11 mouse cellular contexts compared by ENCODE assay signal in the genomic region with DNA sequence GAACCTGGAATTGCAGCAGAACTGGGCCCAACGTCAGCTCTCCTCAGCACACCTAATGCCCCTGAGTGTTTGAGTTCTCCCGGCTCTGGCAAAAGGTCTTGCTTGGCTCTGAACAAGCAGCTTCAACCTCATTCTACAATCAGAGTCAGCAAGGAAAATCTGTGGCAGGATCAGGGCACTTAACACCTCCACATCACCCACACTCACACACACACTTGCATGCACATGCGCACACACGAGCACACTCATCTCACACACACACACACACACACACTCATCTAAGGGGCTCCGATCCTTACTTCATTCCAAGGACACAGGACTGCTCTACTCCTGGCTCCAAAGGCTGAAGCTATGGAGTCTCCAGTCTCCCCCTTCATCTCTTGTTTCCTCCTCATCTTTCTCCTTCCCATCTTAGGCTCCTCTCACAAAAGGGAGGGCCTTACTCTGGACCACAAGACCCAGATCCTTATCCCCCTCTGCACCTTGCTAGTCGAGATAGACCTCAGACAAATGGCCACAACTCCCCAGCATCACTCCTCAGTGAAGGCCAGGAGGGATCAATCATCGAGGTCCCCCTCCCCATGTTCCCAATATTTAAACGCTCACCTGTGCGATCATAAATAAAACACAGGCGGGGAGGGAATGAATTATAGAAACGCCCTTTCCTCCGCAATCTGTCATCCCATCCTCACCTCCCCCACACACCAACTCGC. TPM values are rescaled to one million over a fixed set of nuclear protein-coding genes. Genes with fewer than 3 reads are reported as not detected.
DNase-seq lines count a peak whose midpoint lies in the region; ATAC-seq and TF ChIP-seq lines count a peak whose summit lies in the region.
"Had no signal": no experiment of that assay in that cellular context is flagged by ENCODE, and none has a peak within 500 bp of the region (broad histone marks: within the 10 kb centered on the region; RNA-seq: fewer than 3 reads in every experiment).

No protein-coding gene starts in this region.

- H3K4me2 ChIP-seq in limb, embryonic 12.5 days, result 0 out of 2 replicates have a peak overlapping the region, but pooled peaks have one; percentile 3
- peak overlapping the region; percentile 60 for H3K4me2 ChIP-seq in hindbrain, embryonic 14.5 days (replicated peaks)
- peak overlapping the region; percentile 62 for H3K4me2 ChIP-seq in midbrain, postnatal 0 days (ENCODE audit: low read depth, low read length, poor library complexity, severe bottlenecking)
- H3K4me2 ChIP-seq: embryonic facial prominence, embryonic 12.5 days had no signal

- no peaks in the 10 kb centered on the region for H3K36me3 ChIP-seq in limb, embryonic 12.5 days
- no peaks in the 10 kb centered on the region for H3K36me3 ChIP-seq in limb, embryonic 10.5 days
- H3K36me3 ChIP-seq in hindbrain, embryonic 14.5 days (replicated peaks; ENCODE audit: control insufficient read depth, insufficient read depth), result no peaks in the 10 kb centered on the region
- no peaks in the 10 kb centered on the region for H3K36me3 ChIP-seq in midbrain, postnatal 0 days (ENCODE audit: insufficient read depth, low read length)
- H3K36me3 ChIP-seq: embryonic facial prominence, embryonic 12.5 days had no signal

- 0 out of 2 replicates have a peak, but pooled peaks cover 6% of the 10 kb centered on the region for H3K9me3 ChIP-seq in limb, embryonic 12.5 days
- no peaks in the 10 kb centered on the region for H3K9me3 ChIP-seq in limb, embryonic 10.5 days (replicated peaks)
- no peaks in the 10 kb centered on the region for H3K9me3 ChIP-seq in hindbrain, embryonic 14.5 days (ENCODE audit: control insufficient read depth, low read length)
- no peaks in the 10 kb centered on the region for H3K9me3 ChIP-seq in midbrain, postnatal 0 days (ENCODE audit: low read length)
- H3K9me3 ChIP-seq: embryonic facial prominence, embryonic 12.5 days had no signal

- no peak overlapping the region for H3K9ac ChIP-seq in limb, embryonic 12.5 days (replicated peaks)
- peak overlapping the region; percentile 39 for H3K9ac ChIP-seq in hindbrain, embryonic 14.5 days
- peak overlapping the region; percentile 42; the same call in 1 of the 2 replicates for H3K9ac ChIP-seq in midbrain, postnatal 0 days (replicated peaks; ENCODE audit: low read length, poor library complexity, severe bottlenecking)
- H3K9ac ChIP-seq: embryonic facial prominence, embryonic 12.5 days had no signal

- DNase-seq in cerebellum, postnatal 10 days, result peak; percentile 40 to 41
- no peak for DNase-seq in limb, embryonic 10.5 days (ENCODE audit: low spot score)
- no peak for DNase-seq in hindbrain, embryonic 14.5 days (ENCODE audit: low spot score)
- no peak for DNase-seq in midbrain, postnatal 0 days (ENCODE audit: low spot score)
- no peak for DNase-seq in urinary bladder, postnatal 14 days (ENCODE audit: low spot score)
- no peak for DNase-seq in thymus, postnatal 25 days
- DNase-seq: kidney, adult 18-20 months had no signal

- H3K27ac ChIP-seq in limb, embryonic 12.5 days, result no peak overlapping the region
- H3K27ac ChIP-seq in limb, embryonic 10.5 days, result no peak overlapping the region
- 0 out of 2 replicates have a peak overlapping the region, but pooled peaks have one; percentile 10 for H3K27ac ChIP-seq in hindbrain, embryonic 14.5 days
- H3K27ac ChIP-seq in midbrain, postnatal 0 days (ENCODE audit: low read depth, low read length), result no peak overlapping the region
- H3K27ac ChIP-seq: embryonic facial prominence, embryonic 12.5 days; macrophage had no signal

- no peak overlapping the region for H3K4me3 ChIP-seq in limb, embryonic 12.5 days (replicated peaks)
- H3K4me3 ChIP-seq in limb, embryonic 10.5 days, result no peak overlapping the region
- peak overlapping the region; percentile 78; the same call in 1 of the 2 replicates for H3K4me3 ChIP-seq in hindbrain, embryonic 14.5 days (replicated peaks; ENCODE audit: low read length)
- peak overlapping the region; percentile 90 for H3K4me3 ChIP-seq in midbrain, postnatal 0 days (ENCODE audit: low read depth, low read length)
- H3K4me3 ChIP-seq: embryonic facial prominence, embryonic 12.5 days had no signal

- H3K4me1 ChIP-seq in limb, embryonic 12.5 days (replicated peaks), result peaks cover 11% of the 10 kb centered on the region
- peaks cover 17% of the 10 kb centered on the region for H3K4me1 ChIP-seq in limb, embryonic 10.5 days
- peaks cover 26% of the 10 kb centered on the region for H3K4me1 ChIP-seq in hindbrain, embryonic 14.5 days (replicated peaks; ENCODE audit: control insufficient read depth, insufficient read depth, low read length)
- H3K4me1 ChIP-seq in midbrain, postnatal 0 days (ENCODE audit: insufficient read depth, low read length), result peaks cover 11% of the 10 kb centered on the region; the same call in 1 of the 2 replicates

- TF ChIP-seq CTCF in midbrain, postnatal 0 days (IDR thresholded peaks at IDR 0.05), result no peak

- no peaks in the 10 kb centered on the region for H3K27me3 ChIP-seq in limb, embryonic 12.5 days
- no peaks in the 10 kb centered on the region for H3K27me3 ChIP-seq in limb, embryonic 10.5 days (ENCODE audit: low read depth, poor library complexity, severe bottlenecking)
- no peaks in the 10 kb centered on the region for H3K27me3 ChIP-seq in hindbrain, embryonic 14.5 days (ENCODE audit: control insufficient read depth, insufficient read depth, low read length)
- H3K27me3 ChIP-seq in midbrain, postnatal 0 days (ENCODE audit: insufficient read depth, low read length), result no peaks in the 10 kb centered on the region
- H3K27me3 ChIP-seq: embryonic facial prominence, embryonic 12.5 days had no signal

- no peak for ATAC-seq in cerebellum, adult (ENCODE audit: insufficient number of reproducible peaks, low FRiP score, low TSS enrichment)
- ATAC-seq in limb, embryonic 12.5 days (ENCODE audit: insufficient number of reproducible peaks, insufficient read depth, low FRiP score, low TSS enrichment, low read depth), result no peak
- ATAC-seq in hindbrain, embryonic 14.5 days (ENCODE audit: low FRiP score), result no peak
- ATAC-seq in midbrain, postnatal 0 days (ENCODE audit: low FRiP score), result no peak

- WGBS in limb, embryonic 12.5 days, result 75% methylated on average over 13 of the region's 13 CpGs
- 78% methylated on average over 13 of the region's 13 CpGs for WGBS in limb, embryonic 10.5 days
- 72% methylated on average over 13 of the region's 13 CpGs for WGBS in hindbrain, embryonic 14.5 days
- 66% methylated on average over 13 of the region's 13 CpGs for WGBS in midbrain, postnatal 0 days

RNA-seq across cellular contexts. Expression of gene Sorbs1, which starts 3.0 kb away (rescaled TPM):
- 37.3 and 39.0 TPM in 2 replicates for polyA plus RNA-seq in limb, embryonic 12.5 days (2016; fragmentation: Nextera tagmentation; extraction: Ambion mirVana)
- 21.1 and 24.5 TPM in 2 replicates for polyA plus RNA-seq in limb, embryonic 10.5 days (2016; fragmentation: Nextera tagmentation; extraction: Ambion mirVana)
- 88.4 and 98.8 TPM in 2 replicates for polyA plus RNA-seq in hindbrain, embryonic 14.5 days (2014; fragmentation: Nextera tagmentation; extraction: Ambion mirVana)
- 53.1 and 74.1 TPM in 2 replicates for total RNA-seq in midbrain, postnatal 0 days (2014; rRNA removed)
- polyA plus RNA-seq in midbrain, postnatal 0 days (2015; fragmentation: Nextera tagmentation; extraction: Ambion mirVana), result 55.6 and 60.4 TPM in 2 replicates

Comparison
In these comparisons a context has a peak if more than half of its experiments do, and no peak if none do; other contexts are left out.
1. DNase-seq: peak in cerebellum, postnatal 10 days (2 of 2); none in limb, embryonic 10.5 days (single experiment), hindbrain, embryonic 14.5 days (single experiment), midbrain, postnatal 0 days (single experiment), urinary bladder, postnatal 14 days (single experiment) and thymus, postnatal 25 days (single experiment).
2. H3K4me2 ChIP-seq: peak in every context shown above with its lines; median percentile 62 in midbrain, postnatal 0 days; 60 in hindbrain, embryonic 14.5 days; 3 in limb, embryonic 12.5 days.
3. H3K4me3 ChIP-seq: peak in hindbrain, embryonic 14.5 days (single experiment) and midbrain, postnatal 0 days (single experiment); none in limb, embryonic 12.5 days (single experiment) and limb, embryonic 10.5 days (single experiment).